Mouse (Mus musculus): ENCODE data around the gene Adra2b. TPM values are rescaled to one million over a fixed set of nuclear protein-coding genes. Genes with fewer than 3 reads are reported as not detected.

The Adra2b gene
- polyA plus RNA-seq, 1 experiment, result not detected

DNA sequence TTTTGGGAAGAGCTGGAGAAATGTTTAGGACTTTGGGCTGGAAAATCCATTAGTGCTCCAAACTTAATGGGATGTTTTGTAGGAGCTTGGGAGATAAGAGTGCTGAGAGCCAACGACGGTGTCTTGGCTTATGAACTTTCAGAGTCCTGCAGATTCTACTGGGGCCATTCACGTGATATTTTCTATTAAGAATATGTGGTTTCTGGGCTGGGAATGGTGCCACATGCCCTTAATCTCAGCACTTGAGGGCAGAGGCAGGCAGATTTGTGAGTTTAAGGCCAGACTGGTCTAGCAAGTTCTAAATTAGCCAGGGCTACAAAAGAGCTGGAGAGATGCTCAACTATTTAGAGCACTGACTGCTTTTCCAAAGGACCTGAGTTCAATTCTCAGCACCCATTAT lies 27.3 kb downstream of the Adra2b start:
- no peak overlapping the region for H3K4me3 ChIP-seq (ENCODE audit: insufficient read depth, low read depth, low read length)
- no peak overlapping the region for H3K27ac ChIP-seq (replicated peaks; ENCODE audit: low read depth, low read length)
- H3K4me1 ChIP-seq (ENCODE audit: control insufficient read depth, insufficient read depth, insufficient read length, low read length), result no peaks in the 10 kb centered on the region

DNA sequence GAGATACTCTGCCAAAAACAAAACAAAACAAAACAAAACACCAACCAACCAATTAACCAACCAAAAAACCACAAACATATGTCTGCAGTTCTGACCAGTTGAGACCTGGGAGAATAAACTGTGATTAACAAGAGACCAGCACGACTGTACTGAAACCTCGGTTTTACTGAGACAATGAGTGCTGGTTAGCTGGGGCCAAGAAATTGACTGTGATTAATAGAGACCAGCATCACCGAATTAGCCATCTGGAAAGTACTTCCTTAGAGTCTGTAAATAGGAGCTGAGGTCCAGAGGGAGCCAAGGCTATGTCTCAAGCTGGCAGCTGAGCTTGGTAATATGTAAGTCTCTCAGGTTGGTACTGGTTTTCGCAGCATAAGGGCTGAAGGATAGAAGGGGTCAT lies 27.8 kb downstream of the Adra2b start:
- Histone ChIP-seq H3K4me1 (ENCODE audit: control insufficient read depth, insufficient read depth, insufficient read length, low read length) (no peaks in the 10 kb centered on the region), H3K4me3 (ENCODE audit: insufficient read depth, low read depth, low read length) (no peak overlapping the region), H3K27ac (replicated peaks; ENCODE audit: low read depth, low read length) (no peak overlapping the region)

DNA sequence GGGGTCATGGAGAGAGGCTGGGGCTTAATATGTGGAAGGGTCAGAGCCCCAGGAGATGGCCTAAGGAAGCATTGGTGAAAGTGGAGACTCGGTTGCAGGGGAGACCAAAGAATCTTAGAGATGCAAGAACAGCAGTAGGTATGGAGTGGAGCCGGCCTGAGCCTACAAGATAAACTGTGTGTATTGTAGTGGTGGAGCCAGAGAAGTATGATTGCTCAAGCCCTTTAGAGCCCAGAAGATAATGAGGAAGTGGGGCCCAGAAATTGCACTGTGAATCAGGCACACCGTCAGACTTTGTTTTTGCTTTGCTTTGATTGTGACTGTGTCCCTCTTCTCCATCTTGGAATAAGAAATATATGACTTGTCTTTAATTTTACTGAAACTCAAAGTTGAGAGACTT lies 28.3 kb downstream of the Adra2b start:
- Histone ChIP-seq H3K4me1 (ENCODE audit: control insufficient read depth, insufficient read depth, insufficient read length, low read length) (no peaks in the 10 kb centered on the region), H3K4me3 (ENCODE audit: insufficient read depth, low read depth, low read length) (no peak overlapping the region), H3K27ac (replicated peaks; ENCODE audit: low read depth, low read length) (no peak overlapping the region)

DNA sequence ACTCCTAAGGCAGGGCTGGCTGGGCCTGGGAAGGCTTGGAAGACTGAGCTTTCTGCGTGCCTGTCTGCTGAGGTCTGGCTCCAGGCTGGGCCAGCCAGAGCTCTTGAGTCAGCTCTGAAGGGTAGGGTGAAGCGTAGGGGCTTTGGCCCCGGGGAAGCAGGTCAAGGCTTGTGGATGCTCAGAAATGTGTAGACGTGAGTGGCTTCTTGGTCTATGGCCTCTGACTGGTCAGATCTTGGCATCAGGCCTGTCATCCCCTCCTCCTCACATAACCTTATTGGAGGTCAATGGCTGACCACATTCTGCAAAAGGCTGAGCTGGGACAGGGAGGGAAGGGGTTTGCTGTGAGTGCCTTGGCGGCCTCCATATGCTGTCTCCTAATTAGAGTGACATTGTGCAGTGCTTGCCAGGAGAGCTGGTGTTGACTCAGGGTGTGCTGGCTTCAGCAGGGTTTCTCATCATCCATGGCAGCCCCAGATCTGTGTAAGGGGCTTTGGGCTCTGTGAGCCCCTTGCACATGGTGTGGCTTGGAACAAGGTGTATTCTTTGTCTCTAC lies 31.7 kb downstream of the Adra2b start:
- Histone ChIP-seq H3K4me3 (ENCODE audit: insufficient read depth, low read depth, low read length) (no peak overlapping the region), H3K4me1 (ENCODE audit: control insufficient read depth, insufficient read depth, insufficient read length, low read length) (no peaks in the 10 kb centered on the region), H3K27ac (replicated peaks; ENCODE audit: low read depth, low read length) (no peak overlapping the region)

DNA sequence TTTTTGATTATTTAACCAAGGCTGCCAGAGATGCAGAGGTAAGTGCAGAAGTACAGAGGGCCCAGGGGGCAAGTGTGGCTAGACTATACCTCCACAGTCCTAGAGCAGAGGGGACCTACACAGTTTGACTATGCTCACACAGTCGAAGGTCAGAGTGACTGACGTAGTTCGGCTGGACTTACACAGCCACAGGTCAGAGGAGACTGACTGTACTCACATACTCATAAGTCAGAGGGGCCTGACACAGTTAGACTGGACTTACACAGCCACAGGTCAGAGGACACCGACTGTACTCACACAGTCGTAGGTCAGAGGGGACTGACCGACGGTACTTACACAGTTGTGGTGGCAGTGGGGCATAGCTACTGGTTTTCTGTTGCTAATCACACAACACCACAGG lies 35.7 kb downstream of the Adra2b start:
- H3K4me3 ChIP-seq (ENCODE audit: insufficient read depth, low read depth, low read length), result no peak overlapping the region
- no peaks in the 10 kb centered on the region for H3K4me1 ChIP-seq (ENCODE audit: control insufficient read depth, insufficient read depth, insufficient read length, low read length)
- H3K27ac ChIP-seq (replicated peaks; ENCODE audit: low read depth, low read length), result no peak overlapping the region

DNA sequence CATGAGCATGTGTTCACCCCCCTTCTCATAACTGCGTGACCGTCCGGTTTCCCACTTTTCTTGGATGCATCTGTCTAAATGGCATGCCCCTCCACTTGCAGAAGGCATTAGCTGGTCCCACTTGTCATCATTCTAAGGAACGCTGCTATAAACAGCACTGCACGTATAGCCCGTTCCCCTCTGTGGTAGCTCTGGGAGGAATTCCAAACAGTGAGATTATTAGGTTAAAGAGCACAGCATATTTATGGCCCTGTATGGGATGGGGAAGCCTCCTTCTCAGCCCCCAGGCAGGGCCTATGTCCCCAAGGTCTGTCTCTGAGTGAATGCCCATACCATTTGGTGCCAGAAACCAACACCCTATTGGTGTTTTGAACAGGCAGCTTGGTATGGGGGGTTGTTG lies 48.1 kb downstream of the Adra2b start:
- Histone ChIP-seq H3K27ac (replicated peaks; ENCODE audit: low read depth, low read length) (no peak overlapping the region), H3K4me1 (ENCODE audit: control insufficient read depth, insufficient read depth, insufficient read length, low read length) (no peaks in the 10 kb centered on the region), H3K4me3 (ENCODE audit: insufficient read depth, low read depth, low read length) (no peak overlapping the region)

DNA sequence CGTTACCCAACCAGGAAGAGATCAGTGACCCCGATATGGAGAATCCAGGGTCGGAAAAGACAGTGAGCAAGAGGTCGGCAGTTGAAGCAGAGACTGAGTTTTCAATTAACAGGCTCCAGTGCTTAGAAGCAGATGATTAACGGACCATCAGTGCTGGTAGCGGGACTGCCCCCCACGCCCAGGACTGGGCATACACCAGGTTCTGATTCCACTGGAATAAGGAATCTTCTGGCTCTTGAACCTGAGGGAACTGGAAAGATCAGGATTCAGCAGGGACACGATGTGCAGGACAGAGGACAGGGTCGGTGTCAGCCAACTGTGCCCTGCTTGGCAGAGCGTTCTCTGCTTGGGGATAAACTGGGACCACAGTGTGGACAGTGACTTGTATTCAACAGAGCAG lies 52.8 kb downstream of the Adra2b start:
- no peaks in the 10 kb centered on the region for H3K4me1 ChIP-seq (ENCODE audit: control insufficient read depth, insufficient read depth, insufficient read length, low read length)
- H3K27ac ChIP-seq (replicated peaks; ENCODE audit: low read depth, low read length), result no peak overlapping the region

DNA sequence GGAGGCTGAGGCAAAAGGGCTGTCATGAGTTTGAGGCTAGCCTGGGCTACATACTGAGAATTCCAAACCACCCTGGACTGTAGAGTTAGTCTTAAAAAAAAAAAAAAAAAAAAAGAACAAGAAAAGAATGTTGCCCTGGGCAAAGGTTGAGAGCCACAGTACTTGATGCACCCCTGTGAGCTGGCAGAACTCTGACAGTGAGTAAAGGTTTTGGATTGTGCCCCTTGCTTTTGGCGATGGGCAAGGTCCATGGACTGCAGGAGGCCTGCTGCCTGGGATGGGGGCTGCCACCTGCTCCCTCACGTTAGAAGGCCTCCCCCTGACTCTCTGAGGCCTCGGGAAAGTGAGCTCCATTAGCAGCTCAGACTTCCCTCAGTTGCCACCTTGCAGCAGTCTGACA lies 53.7 kb downstream of the Adra2b start:
- Histone ChIP-seq H3K4me3 (ENCODE audit: insufficient read depth, low read depth, low read length) (no peak overlapping the region), H3K4me1 (ENCODE audit: control insufficient read depth, insufficient read depth, insufficient read length, low read length) (no peaks in the 10 kb centered on the region), H3K27ac (replicated peaks; ENCODE audit: low read depth, low read length) (no peak overlapping the region)

More for the DNA sequence above, 52.8 kb downstream of the Adra2b start:
- H3K4me3 ChIP-seq (ENCODE audit: insufficient read depth, low read depth, low read length), result no peak overlapping the region

Other genes with a start within 250 kb of the Adra2b start
- 1.0 and 1.5 TPM in 2 replicates for gene Ncaph, start 229.3 kb upstream of the Adra2b start, polyA plus RNA-seq (2012; ENCODE audit: insufficient read depth, insufficient read length, missing spikeins)
- 2.2 and 3.3 TPM in 2 replicates for gene Itpripl1, start 219.8 kb upstream of the Adra2b start, polyA plus RNA-seq (2012; ENCODE audit: insufficient read depth, insufficient read length, missing spikeins)
- gene 1810024B03Rik, start 154.9 kb upstream of the Adra2b start, polyA plus RNA-seq (2012; ENCODE audit: insufficient read depth, insufficient read length, missing spikeins), result 2.3 and 2.4 TPM in 2 replicates
- 26.7 and 31.7 TPM in 2 replicates for gene Snrnp200, start 154.8 kb upstream of the Adra2b start, polyA plus RNA-seq (2012; ENCODE audit: insufficient read depth, insufficient read length, missing spikeins)
- gene Ciao1, start 115.4 kb upstream of the Adra2b start, polyA plus RNA-seq (2012; ENCODE audit: insufficient read depth, insufficient read length, missing spikeins), result 36.2 and 50.4 TPM in 2 replicates
- 18.6 and 27.3 TPM in 2 replicates for gene Tmem127, start 115.3 kb upstream of the Adra2b start, polyA plus RNA-seq (2012; ENCODE audit: insufficient read depth, insufficient read length, missing spikeins)
- gene Stard7, start 93.0 kb upstream of the Adra2b start, polyA plus RNA-seq (2012; ENCODE audit: insufficient read depth, insufficient read length, missing spikeins), result 71.1 and 87.5 TPM in 2 replicates
- 0.63 TPM in 1 of 2 replicates, not detected in the other for gene Dusp2, start 27.0 kb upstream of the Adra2b start, polyA plus RNA-seq (2012; ENCODE audit: insufficient read depth, insufficient read length, missing spikeins)
- not detected in 2 replicates for gene Astl, start 24.6 kb upstream of the Adra2b start, polyA plus RNA-seq (2012; ENCODE audit: insufficient read depth, insufficient read length, missing spikeins)
- gene Gpat2, start 62.0 kb downstream of the Adra2b start, polyA plus RNA-seq (2012; ENCODE audit: insufficient read depth, insufficient read length, missing spikeins), result not detected in 2 replicates
- 103 and 106 TPM in 2 replicates for gene Fahd2a, start 81.4 kb downstream of the Adra2b start, polyA plus RNA-seq (2012; ENCODE audit: insufficient read depth, insufficient read length, missing spikeins)
- 0.63 TPM in 1 of 2 replicates, not detected in the other for gene Kcnip3, start 158.9 kb downstream of the Adra2b start, polyA plus RNA-seq (2012; ENCODE audit: insufficient read depth, insufficient read length, missing spikeins)
- gene Prom2, start 178.3 kb downstream of the Adra2b start, polyA plus RNA-seq (2012; ENCODE audit: insufficient read depth, insufficient read length, missing spikeins), result not detected in 2 replicates
- gene Zfp661, start 223.9 kb downstream of the Adra2b start, polyA plus RNA-seq (2012; ENCODE audit: insufficient read depth, insufficient read length, missing spikeins), result 2.1 TPM in 2 replicates
- gene Mrps5, start 224.0 kb downstream of the Adra2b start, polyA plus RNA-seq (2012; ENCODE audit: insufficient read depth, insufficient read length, missing spikeins), result 238 and 284 TPM in 2 replicates

Data from brown adipose tissue, adult 24 weeks (tissue).